Mouse (Mus musculus) forebrain, embryonic 15.5 days (tissue): Measurements from ENCODE around the gene R3hdm4. TPM values are rescaled to one million over a fixed set of nuclear protein-coding genes. Genes with fewer than 3 reads are reported as not detected.
A peak's percentile ranks its signal among the peaks of the same experiment; 100 is the strongest.

Experiments
- ATAC-seq: fragments of 200-750 bp; cut with Nextera tagmentation; replicated peaks from 2 replicates; pipeline ENCODE4 v1.8.0; 2017; ENCODE audit warnings: mild to moderate bottlenecking, moderate TSS enrichment, moderate library complexity
- H3K27ac ChIP-seq: fragments of 300-500 bp; sonication (generic); replicated peaks from 2 replicates; pipeline ENCODE4 v1.5.1; 2015; ENCODE audit warnings: mild to moderate bottlenecking, inconsistent platforms
- H3K27me3 ChIP-seq: fragments of 300-500 bp; sonication (generic); 2 replicates; pipeline ENCODE4 v1.6.1; 2015; ENCODE audit warnings: inconsistent platforms
- H3K36me3 ChIP-seq: fragments of 300-500 bp; sonication (generic); 2 replicates; pipeline ENCODE4 v1.6.1; 2015; ENCODE audit warnings: mild to moderate bottlenecking, inconsistent platforms
- H3K4me1 ChIP-seq: fragments of 300-500 bp; sonication (generic); 2 replicates; pipeline ENCODE4 v1.6.1; 2015; ENCODE audit warnings: inconsistent platforms
- H3K4me2 ChIP-seq: fragments of 300-500 bp; sonication (generic); replicated peaks from 2 replicates; pipeline ENCODE4 v1.6.1; 2015; ENCODE audit warnings: mild to moderate bottlenecking, inconsistent platforms
- H3K4me3 ChIP-seq: fragments of 300-500 bp; sonication (generic); 2 replicates; pipeline ENCODE4 v1.5.1; 2015; ENCODE audit warnings: mild to moderate bottlenecking, inconsistent platforms
- H3K9ac ChIP-seq: fragments of 300-500 bp; sonication (generic); replicated peaks from 2 replicates; pipeline ENCODE4 v1.6.1; 2015; ENCODE audit warnings: mild to moderate bottlenecking, inconsistent platforms
- H3K9me3 ChIP-seq: fragments of 300-500 bp; sonication (generic); 2 replicates; pipeline ENCODE4 v1.6.1; 2016; ENCODE audit warnings: inconsistent platforms
- WGBS: fragments of 180-500 bp; shearing (Covaris S2); methylation state at CpG from one replicate; pipeline ENCODE4 v1.1.7; 2015; ENCODE audit warnings: mixed read lengths; 5-methylcytosine and 5-hydroxymethylcytosine counted together
- polyA plus RNA-seq: library from polyadenylated mRNA; unstranded; fragments of >200 nt; fragmentation: Nextera tagmentation; extraction: Ambion mirVana; gene quantifications from 2 replicates; pipeline ENCODE4 v1.2.1, GENCODE M21; 2015

Gene R3hdm4
- polyA plus RNA-seq, 1 experiment from 2014 or later, result 277 TPM

- Histone ChIP-seq H3K4me2 (no peak overlapping the region), H3K27ac (no peak overlapping the region), H3K4me1 (peaks cover 6% of the 10 kb centered on the region), H3K9me3 (no peaks in the 10 kb centered on the region), H3K9ac (no peak overlapping the region), H3K27me3 (peaks cover 17% of the 10 kb centered on the region), H3K36me3 (no peaks in the 10 kb centered on the region), H3K4me3 (no peak overlapping the region)
- ATAC-seq, result 0 out of 2 replicates have a peak, but pooled peaks have one; percentile 26
- 12% methylated on average over 22 of the region's 22 CpGs for WGBS
Observed at GRCm38 (mm10) chr10:79883297-79884084, 37.5 kb downstream of the R3hdm4 start.

DNA sequence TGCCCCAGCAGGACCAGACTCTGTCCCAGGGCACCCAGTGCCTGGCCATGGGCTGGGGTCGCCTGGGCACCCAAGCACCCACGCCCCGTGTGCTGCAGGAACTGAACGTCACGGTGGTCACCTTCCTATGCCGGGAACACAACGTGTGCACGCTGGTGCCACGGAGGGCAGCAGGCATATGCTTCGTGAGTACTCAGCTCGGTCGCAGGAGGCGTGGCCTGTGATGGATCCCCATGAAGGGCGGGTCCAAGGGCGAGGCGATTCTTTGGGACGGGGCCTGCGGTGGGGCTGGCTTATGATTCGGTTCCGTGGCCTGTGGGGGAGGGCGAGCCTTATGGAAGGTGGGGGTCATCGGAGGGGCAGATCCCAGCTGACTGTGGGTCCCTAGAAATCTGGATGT lies 39.0 kb downstream of the R3hdm4 start:
- WGBS, result 8% methylated on average over 22 of the region's 22 CpGs
- Histone ChIP-seq H3K9ac (no peak overlapping the region), H3K4me3 (no peak overlapping the region), H3K36me3 (no peaks in the 10 kb centered on the region), H3K9me3 (no peaks in the 10 kb centered on the region), H3K4me2 (peak overlapping the region; percentile 15; the same call in 1 of the 2 replicates), H3K27me3 (peaks cover 17% of the 10 kb centered on the region), H3K27ac (no peak overlapping the region), H3K4me1 (peaks cover 6% of the 10 kb centered on the region)
- ATAC-seq, result no peak

- ATAC-seq, result no peak
- Histone ChIP-seq H3K4me2 (no peak overlapping the region), H3K4me1 (peaks cover 6% of the 10 kb centered on the region), H3K27me3 (peaks cover 17% of the 10 kb centered on the region), H3K4me3 (no peak overlapping the region), H3K27ac (no peak overlapping the region), H3K36me3 (no peaks in the 10 kb centered on the region), H3K9ac (no peak overlapping the region), H3K9me3 (no peaks in the 10 kb centered on the region)
- 17% methylated on average over 9 of the region's 9 CpGs for WGBS
Observed at GRCm38 (mm10) chr10:79880721-79881120, 40.3 kb downstream of the R3hdm4 start.

- H3K9me3 ChIP-seq, result no peaks in the 10 kb centered on the region
- H3K4me2 ChIP-seq, result no peak overlapping the region
- peaks cover 17% of the 10 kb centered on the region for H3K27me3 ChIP-seq
- ATAC-seq, result no peak
- peaks cover 17% of the 10 kb centered on the region for H3K4me1 ChIP-seq
- WGBS, result 41% methylated on average over 3 of the region's 3 CpGs
- H3K9ac ChIP-seq, result no peak overlapping the region
- no peaks in the 10 kb centered on the region for H3K36me3 ChIP-seq
- no peak overlapping the region for H3K4me3 ChIP-seq
- no peak overlapping the region for H3K27ac ChIP-seq
Observed at GRCm38 (mm10) chr10:79879527-79879926, 41.5 kb downstream of the R3hdm4 start.

DNA sequence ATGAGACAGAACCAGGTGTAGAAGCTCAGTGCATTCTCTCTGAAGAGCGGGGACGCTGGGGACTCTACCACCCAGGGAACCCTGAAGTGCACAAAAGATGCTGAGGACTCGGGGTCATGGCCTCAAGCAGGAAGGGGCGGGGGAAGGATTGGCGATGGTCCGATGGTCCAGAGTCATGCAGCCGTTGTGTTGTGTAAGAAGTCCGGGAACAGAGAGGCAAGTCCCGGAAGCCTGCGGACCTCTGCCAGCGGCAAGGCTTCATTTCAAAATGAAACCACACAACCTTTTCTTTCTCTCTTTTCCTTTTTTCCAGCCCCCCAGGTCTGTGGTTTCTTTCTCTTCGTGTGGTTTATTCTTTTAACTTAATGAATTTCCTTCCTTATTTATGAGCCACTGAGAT lies 43.3 kb downstream of the R3hdm4 start:
- peaks cover 15% of the 10 kb centered on the region for H3K27me3 ChIP-seq
- 51% methylated on average over 12 of the region's 12 CpGs for WGBS
- no peaks in the 10 kb centered on the region for H3K36me3 ChIP-seq
- H3K4me2 ChIP-seq, result no peak overlapping the region
- ATAC-seq, result no peak
- H3K9ac ChIP-seq, result no peak overlapping the region
- peaks cover 24% of the 10 kb centered on the region for H3K4me1 ChIP-seq
- no peaks in the 10 kb centered on the region for H3K9me3 ChIP-seq
- no peak overlapping the region for H3K27ac ChIP-seq
- H3K4me3 ChIP-seq, result no peak overlapping the region

DNA sequence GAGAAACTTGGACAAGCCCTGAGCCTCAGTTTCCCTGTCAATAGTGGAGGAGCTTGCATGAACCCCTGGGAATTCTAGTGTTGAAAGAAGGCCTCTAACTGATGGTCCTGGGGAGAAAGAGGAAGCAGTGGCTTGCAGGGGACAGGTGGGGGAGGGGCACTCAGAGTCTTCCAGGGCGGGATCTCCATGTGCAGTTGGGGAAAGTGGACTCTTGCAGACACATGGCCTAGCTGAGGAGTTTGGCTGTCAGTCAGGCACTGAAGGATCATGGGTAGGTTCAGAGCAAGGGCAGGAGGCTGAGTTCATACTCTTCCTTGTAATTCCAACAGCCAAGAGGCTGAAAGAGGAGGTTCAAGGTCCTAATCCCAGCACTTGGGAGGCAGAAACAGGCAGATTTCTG lies 43.8 kb downstream of the R3hdm4 start:
- no peak overlapping the region for H3K27ac ChIP-seq
- WGBS, result 62% methylated on average over 1 of the region's 1 CpGs
- no peak overlapping the region for H3K4me3 ChIP-seq
- H3K36me3 ChIP-seq, result no peaks in the 10 kb centered on the region
- no peak for ATAC-seq
- H3K4me1 ChIP-seq, result peaks cover 27% of the 10 kb centered on the region
- peaks cover 9% of the 10 kb centered on the region; the same call in 1 of the 2 replicates for H3K27me3 ChIP-seq
- H3K4me2 ChIP-seq, result no peak overlapping the region
- H3K9me3 ChIP-seq, result no peaks in the 10 kb centered on the region
- H3K9ac ChIP-seq, result no peak overlapping the region

DNA sequence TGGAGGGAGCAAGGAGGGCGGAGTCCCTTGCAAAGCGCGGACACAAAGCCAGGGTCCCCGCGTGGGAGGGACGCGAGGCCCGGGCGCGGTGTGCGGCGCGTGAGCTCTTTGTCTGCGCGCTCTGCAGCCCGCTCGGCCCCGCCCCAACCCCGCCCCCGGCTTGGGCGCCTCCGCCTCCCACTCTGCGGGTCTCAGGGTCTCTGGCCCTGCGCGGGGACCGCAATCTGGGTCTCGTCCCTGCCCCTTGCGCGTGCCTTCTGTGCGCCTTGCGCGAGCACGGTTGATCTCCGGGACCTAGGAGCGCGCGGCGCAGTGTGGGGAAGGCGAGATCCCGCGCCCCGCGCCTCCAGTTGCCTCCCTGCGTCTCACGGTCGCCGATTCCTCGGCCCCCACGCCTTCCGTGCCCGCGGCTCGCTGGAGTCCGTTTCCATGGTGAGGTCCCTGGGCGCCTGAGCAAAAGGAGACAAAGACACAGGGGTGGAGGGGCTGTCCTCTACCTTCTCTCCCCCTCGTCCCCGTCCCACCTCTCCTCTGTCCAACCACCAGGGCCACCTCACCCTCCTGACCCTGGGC lies 46.6 kb downstream of the R3hdm4 start, which contains the start of the genes Prtn3 and Plppr3:
TSS of gene Prtn3 (plus strand) at position 187 of the 573 bp plus-strand sequence.
TSS of gene Plppr3 (minus strand) at position 345 of the 573 bp plus-strand sequence.
- Histone ChIP-seq H3K27ac (peak within 1 kb of the TSS; percentile 97), H3K4me3 (peak within 1 kb of the TSS; percentile 87), H3K36me3 (peaks cover 19% of the 10 kb centered on the region; the same call in 1 of the 2 replicates), H3K27me3 (no peaks in the 10 kb centered on the region), H3K9ac (peak within 1 kb of the TSS; percentile 96), H3K9me3 (no peaks in the 10 kb centered on the region), H3K4me1 (peaks cover 48% of the 10 kb centered on the region), H3K4me2 (peak within 1 kb of the TSS; percentile 69)
- ATAC-seq, result peak; percentile 92
- WGBS, result under 1% methylated on average over 55 of the region's 57 CpGs

DNA sequence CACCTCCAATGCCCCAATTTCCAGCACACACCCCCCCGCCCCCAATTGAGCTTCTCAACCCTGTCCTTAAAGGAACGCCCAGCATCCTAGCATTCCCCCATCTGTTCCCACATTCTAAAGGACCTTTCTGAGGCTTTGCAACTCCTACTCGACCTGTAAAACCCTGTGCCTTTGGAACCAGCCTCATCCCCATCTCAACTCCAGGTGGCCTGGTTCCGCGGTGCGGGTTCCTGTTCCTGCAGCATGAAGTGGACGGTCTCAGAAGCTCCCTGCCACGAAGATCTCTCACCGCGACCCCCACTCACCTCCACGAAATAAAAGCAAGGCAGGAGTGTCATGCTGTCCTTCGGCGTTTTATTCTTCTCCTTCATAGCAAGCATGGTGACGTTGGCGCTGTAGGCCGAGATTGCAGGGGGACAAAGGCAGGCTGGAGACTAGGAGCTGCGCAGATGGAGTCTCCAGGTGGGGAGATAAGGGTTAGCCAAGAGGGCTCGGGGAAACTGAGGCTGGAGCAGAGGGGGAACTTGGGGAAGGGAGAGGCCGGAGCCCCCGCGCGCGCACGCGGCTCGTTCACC lies 47.2 kb downstream of the R3hdm4 start:
- no peaks in the 10 kb centered on the region for H3K9me3 ChIP-seq
- WGBS, result 1% methylated on average over 26 of the region's 26 CpGs
- peaks cover 54% of the 10 kb centered on the region for H3K4me1 ChIP-seq
- peak overlapping the region; percentile 69 for H3K4me2 ChIP-seq
- H3K9ac ChIP-seq, result peak overlapping the region; percentile 96
- peak; percentile 51 for ATAC-seq
- H3K4me3 ChIP-seq, result peak overlapping the region; percentile 87
- no peaks in the 10 kb centered on the region for H3K27me3 ChIP-seq
- peak overlapping the region; percentile 97 for H3K27ac ChIP-seq
- peaks cover 24% of the 10 kb centered on the region; the same call in 1 of the 2 replicates for H3K36me3 ChIP-seq

GRCm38 (mm10) chr10:79873313-79873712 lies 47.7 kb downstream of the R3hdm4 start:
- 0% methylated on average over 6 of the region's 6 CpGs for WGBS
- H3K27ac ChIP-seq, result peak overlapping the region; percentile 97
- H3K9ac ChIP-seq, result peak overlapping the region; percentile 96
- peak; percentile 23 for ATAC-seq
- peaks cover 24% of the 10 kb centered on the region; the same call in 1 of the 2 replicates for H3K36me3 ChIP-seq
- no peaks in the 10 kb centered on the region for H3K9me3 ChIP-seq
- peak overlapping the region; percentile 69 for H3K4me2 ChIP-seq
- peaks cover 57% of the 10 kb centered on the region for H3K4me1 ChIP-seq
- peak overlapping the region; percentile 87 for H3K4me3 ChIP-seq
- H3K27me3 ChIP-seq, result no peaks in the 10 kb centered on the region

- H3K9me3 ChIP-seq, result no peaks in the 10 kb centered on the region
- H3K4me3 ChIP-seq, result peak overlapping the region; percentile 87
- H3K27me3 ChIP-seq, result no peaks in the 10 kb centered on the region
- ATAC-seq, result no peak
- peak overlapping the region; percentile 96 for H3K9ac ChIP-seq
- H3K27ac ChIP-seq, result peak overlapping the region; percentile 97
- peaks cover 59% of the 10 kb centered on the region for H3K4me1 ChIP-seq
- H3K4me2 ChIP-seq, result peak overlapping the region; percentile 69
- H3K36me3 ChIP-seq, result peaks cover 24% of the 10 kb centered on the region; the same call in 1 of the 2 replicates
- WGBS, result 46% methylated on average over 3 of the region's 3 CpGs
Observed at GRCm38 (mm10) chr10:79872862-79873261, 48.1 kb downstream of the R3hdm4 start.

- Histone ChIP-seq H3K4me1 (peaks cover 63% of the 10 kb centered on the region), H3K36me3 (peaks cover 30% of the 10 kb centered on the region), H3K9me3 (no peaks in the 10 kb centered on the region), H3K4me2 (peak overlapping the region; percentile 69), H3K4me3 (peak overlapping the region; percentile 87), H3K27me3 (no peaks in the 10 kb centered on the region), H3K9ac (no peak overlapping the region), H3K27ac (peak overlapping the region; percentile 20; the same call in 1 of the 2 replicates)
- no peak for ATAC-seq
- 68% methylated on average over 8 of the region's 8 CpGs for WGBS
Observed at GRCm38 (mm10) chr10:79871845-79872244, 49.2 kb downstream of the R3hdm4 start.

DNA sequence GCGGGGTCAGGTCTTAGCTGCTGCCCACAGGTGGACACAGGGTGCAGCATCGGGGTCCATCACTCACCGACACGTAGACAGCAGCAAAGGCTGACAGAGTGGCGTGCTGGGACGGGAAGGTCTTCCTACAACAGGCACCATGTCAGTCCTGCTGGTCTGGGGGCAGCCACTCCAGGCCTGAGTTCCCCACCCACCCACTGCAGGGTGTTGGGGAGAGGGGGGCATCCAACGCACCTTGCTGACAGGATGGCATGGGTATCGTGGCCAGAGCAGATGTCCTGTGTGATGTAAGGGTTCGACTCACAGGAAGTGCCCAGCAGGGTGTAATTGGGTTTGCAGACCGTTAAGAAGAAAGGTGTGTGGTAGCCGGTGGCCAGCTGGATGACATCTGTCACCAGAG lies 54.4 kb downstream of the R3hdm4 start:
- Histone ChIP-seq H3K27ac (no peak overlapping the region), H3K36me3 (peaks cover 72% of the 10 kb centered on the region), H3K4me1 (peaks cover 47% of the 10 kb centered on the region), H3K4me2 (no peak overlapping the region), H3K4me3 (no peak overlapping the region), H3K9ac (no peak overlapping the region), H3K27me3 (no peaks in the 10 kb centered on the region), H3K9me3 (no peaks in the 10 kb centered on the region)
- 78% methylated on average over 11 of the region's 11 CpGs for WGBS
- ATAC-seq, result no peak
